Mouse (Mus musculus): ENCODE data around the gene Gm47289. TPM values are rescaled to one million over a fixed set of nuclear protein-coding genes. Genes with fewer than 3 reads are reported as not detected.

Gene Gm47289
- polyA plus RNA-seq, 1 experiment from 2014 or later: not detected

- no peak overlapping the region for H3K4me2 ChIP-seq (ENCODE audit: low read depth, low read length)
- DNase-seq (ENCODE audit: low spot score) (no peak), ATAC-seq (ENCODE audit: low read depth) (no peak)
- no peaks in the 10 kb centered on the region for H3K4me1 ChIP-seq (ENCODE audit: control insufficient read depth, insufficient read depth, low read length)
- no peaks in the 10 kb centered on the region for H3K36me3 ChIP-seq (ENCODE audit: control insufficient read depth, insufficient read depth, low read length)
- no peaks in the 10 kb centered on the region for H3K9me3 ChIP-seq (ENCODE audit: control insufficient read depth, low read length)
- H3K4me3 ChIP-seq (ENCODE audit: low read depth, low read length): no peak overlapping the region
- no peak overlapping the region for H3K9ac ChIP-seq (ENCODE audit: low read depth, low read length)
- 57% methylated on average over 5 of the region's 5 CpGs for WGBS
- H3K27me3 ChIP-seq (replicated peaks; ENCODE audit: control insufficient read depth, insufficient read depth, low read length): no peaks in the 10 kb centered on the region
- H3K27ac ChIP-seq (replicated peaks; ENCODE audit: low read depth, low read length): no peak overlapping the region
These were observed 28.3 kb upstream of the Gm47289 start for GRCm38 (mm10) chr9:119130692-119131091.

- Histone ChIP-seq H3K4me2 (ENCODE audit: low read depth, low read length) (no peak overlapping the region), H3K9me3 (ENCODE audit: control insufficient read depth, low read length) (no peaks in the 10 kb centered on the region), H3K4me1 (ENCODE audit: control insufficient read depth, insufficient read depth, low read length) (no peaks in the 10 kb centered on the region), H3K4me3 (ENCODE audit: low read depth, low read length) (no peak overlapping the region), H3K27ac (replicated peaks; ENCODE audit: low read depth, low read length) (no peak overlapping the region), H3K27me3 (replicated peaks; ENCODE audit: control insufficient read depth, insufficient read depth, low read length) (no peaks in the 10 kb centered on the region), H3K9ac (ENCODE audit: low read depth, low read length) (no peak overlapping the region), H3K36me3 (ENCODE audit: control insufficient read depth, insufficient read depth, low read length) (no peaks in the 10 kb centered on the region)
- ATAC-seq (ENCODE audit: low read depth) (no peak), DNase-seq (ENCODE audit: low spot score) (no peak)
- WGBS: 64% methylated on average over 2 of the region's 2 CpGs
These were observed 20.1 kb upstream of the Gm47289 start for GRCm38 (mm10) chr9:119138836-119139235.

- Histone ChIP-seq H3K36me3 (ENCODE audit: control insufficient read depth, insufficient read depth, low read length) (no peaks in the 10 kb centered on the region), H3K27ac (replicated peaks; ENCODE audit: low read depth, low read length) (no peak overlapping the region), H3K4me3 (ENCODE audit: low read depth, low read length) (no peak overlapping the region), H3K9ac (ENCODE audit: low read depth, low read length) (no peak overlapping the region), H3K9me3 (ENCODE audit: control insufficient read depth, low read length) (no peaks in the 10 kb centered on the region), H3K27me3 (replicated peaks; ENCODE audit: control insufficient read depth, insufficient read depth, low read length) (no peaks in the 10 kb centered on the region), H3K4me2 (ENCODE audit: low read depth, low read length) (no peak overlapping the region), H3K4me1 (ENCODE audit: control insufficient read depth, insufficient read depth, low read length) (no peaks in the 10 kb centered on the region)
- DNase-seq (ENCODE audit: low spot score): no peak
- 81% methylated on average over 5 of the region's 5 CpGs for WGBS
- ATAC-seq (ENCODE audit: low read depth): no peak
These were observed 16.9 kb upstream of the Gm47289 start for GRCm38 (mm10) chr9:119142066-119142465.

- H3K27me3 ChIP-seq (replicated peaks; ENCODE audit: control insufficient read depth, insufficient read depth, low read length): no peaks in the 10 kb centered on the region
- H3K4me1 ChIP-seq (ENCODE audit: control insufficient read depth, insufficient read depth, low read length): no peaks in the 10 kb centered on the region
- H3K27ac ChIP-seq (replicated peaks; ENCODE audit: low read depth, low read length): no peak overlapping the region
- ATAC-seq (ENCODE audit: low read depth) (no peak), DNase-seq (ENCODE audit: low spot score) (no peak)
- WGBS: 73% methylated on average over 9 of the region's 9 CpGs
- H3K4me2 ChIP-seq (ENCODE audit: low read depth, low read length): no peak overlapping the region
- H3K36me3 ChIP-seq (ENCODE audit: control insufficient read depth, insufficient read depth, low read length): no peaks in the 10 kb centered on the region
- no peak overlapping the region for H3K4me3 ChIP-seq (ENCODE audit: low read depth, low read length)
- no peaks in the 10 kb centered on the region for H3K9me3 ChIP-seq (ENCODE audit: control insufficient read depth, low read length)
- H3K9ac ChIP-seq (ENCODE audit: low read depth, low read length): no peak overlapping the region
These were observed 15.6 kb upstream of the Gm47289 start for GRCm38 (mm10) chr9:119143372-119143771.

- no peak for ATAC-seq (ENCODE audit: low read depth)
These were observed 14.3 kb upstream of the Gm47289 start for GRCm38 (mm10) chr9:119144696-119145095.

GRCm38 (mm10) chr9:119145137-119145536 lies 13.8 kb upstream of the Gm47289 start:
- Histone ChIP-seq H3K27me3 (replicated peaks; ENCODE audit: control insufficient read depth, insufficient read depth, low read length) (no peaks in the 10 kb centered on the region), H3K4me1 (ENCODE audit: control insufficient read depth, insufficient read depth, low read length) (no peaks in the 10 kb centered on the region), H3K9me3 (ENCODE audit: control insufficient read depth, low read length) (no peaks in the 10 kb centered on the region), H3K4me3 (ENCODE audit: low read depth, low read length) (no peak overlapping the region), H3K9ac (ENCODE audit: low read depth, low read length) (no peak overlapping the region), H3K27ac (replicated peaks; ENCODE audit: low read depth, low read length) (no peak overlapping the region), H3K36me3 (ENCODE audit: control insufficient read depth, insufficient read depth, low read length) (no peaks in the 10 kb centered on the region), H3K4me2 (ENCODE audit: low read depth, low read length) (no peak overlapping the region)
- ATAC-seq (ENCODE audit: low read depth) (no peak), DNase-seq (ENCODE audit: low spot score) (no peak)
- WGBS: 55% methylated on average over 10 of the region's 10 CpGs

More at GRCm38 (mm10) chr9:119144696-119145095, 14.3 kb upstream of the Gm47289 start:
- Histone ChIP-seq H3K4me1 (ENCODE audit: control insufficient read depth, insufficient read depth, low read length) (no peaks in the 10 kb centered on the region), H3K27me3 (replicated peaks; ENCODE audit: control insufficient read depth, insufficient read depth, low read length) (no peaks in the 10 kb centered on the region), H3K36me3 (ENCODE audit: control insufficient read depth, insufficient read depth, low read length) (no peaks in the 10 kb centered on the region), H3K4me3 (ENCODE audit: low read depth, low read length) (no peak overlapping the region), H3K9me3 (ENCODE audit: control insufficient read depth, low read length) (no peaks in the 10 kb centered on the region), H3K9ac (ENCODE audit: low read depth, low read length) (no peak overlapping the region), H3K4me2 (ENCODE audit: low read depth, low read length) (no peak overlapping the region), H3K27ac (replicated peaks; ENCODE audit: low read depth, low read length) (no peak overlapping the region)
- no peak for DNase-seq (ENCODE audit: low spot score)
- 82% methylated on average over 8 of the region's 8 CpGs for WGBS

GRCm38 (mm10) chr9:119145638-119146037 lies 13.3 kb upstream of the Gm47289 start:
- no peak overlapping the region for H3K4me2 ChIP-seq (ENCODE audit: low read depth, low read length)
- no peak overlapping the region for H3K9ac ChIP-seq (ENCODE audit: low read depth, low read length)
- no peaks in the 10 kb centered on the region for H3K27me3 ChIP-seq (replicated peaks; ENCODE audit: control insufficient read depth, insufficient read depth, low read length)
- H3K4me1 ChIP-seq (ENCODE audit: control insufficient read depth, insufficient read depth, low read length): no peaks in the 10 kb centered on the region
- no peak for DNase-seq (ENCODE audit: low spot score)
- H3K27ac ChIP-seq (replicated peaks; ENCODE audit: low read depth, low read length): no peak overlapping the region
- ATAC-seq (ENCODE audit: low read depth): no peak
- no peaks in the 10 kb centered on the region for H3K36me3 ChIP-seq (ENCODE audit: control insufficient read depth, insufficient read depth, low read length)
- 60% methylated on average over 6 of the region's 6 CpGs for WGBS
- H3K4me3 ChIP-seq (ENCODE audit: low read depth, low read length): no peak overlapping the region
- no peaks in the 10 kb centered on the region for H3K9me3 ChIP-seq (ENCODE audit: control insufficient read depth, low read length)

GRCm38 (mm10) chr9:119146098-119146770 lies 12.7 kb upstream of the Gm47289 start:
- no peak overlapping the region for H3K4me3 ChIP-seq (ENCODE audit: low read depth, low read length)
- DNase-seq (ENCODE audit: low spot score) (no peak), ATAC-seq (ENCODE audit: low read depth) (no peak; the same call in 1 of the 2 replicates)
- H3K36me3 ChIP-seq (ENCODE audit: control insufficient read depth, insufficient read depth, low read length): no peaks in the 10 kb centered on the region
- no peaks in the 10 kb centered on the region for H3K4me1 ChIP-seq (ENCODE audit: control insufficient read depth, insufficient read depth, low read length)
- no peaks in the 10 kb centered on the region for H3K27me3 ChIP-seq (replicated peaks; ENCODE audit: control insufficient read depth, insufficient read depth, low read length)
- H3K4me2 ChIP-seq (ENCODE audit: low read depth, low read length): no peak overlapping the region
- no peaks in the 10 kb centered on the region for H3K9me3 ChIP-seq (ENCODE audit: control insufficient read depth, low read length)
- no peak overlapping the region for H3K9ac ChIP-seq (ENCODE audit: low read depth, low read length)
- H3K27ac ChIP-seq (replicated peaks; ENCODE audit: low read depth, low read length): no peak overlapping the region
- 71% methylated on average over 13 of the region's 13 CpGs for WGBS

- Histone ChIP-seq H3K27ac (replicated peaks; ENCODE audit: low read depth, low read length) (no peak overlapping the region), H3K9me3 (ENCODE audit: control insufficient read depth, low read length) (no peaks in the 10 kb centered on the region), H3K27me3 (replicated peaks; ENCODE audit: control insufficient read depth, insufficient read depth, low read length) (no peaks in the 10 kb centered on the region), H3K4me3 (ENCODE audit: low read depth, low read length) (no peak overlapping the region), H3K4me1 (ENCODE audit: control insufficient read depth, insufficient read depth, low read length) (no peaks in the 10 kb centered on the region), H3K9ac (ENCODE audit: low read depth, low read length) (no peak overlapping the region), H3K36me3 (ENCODE audit: control insufficient read depth, insufficient read depth, low read length) (no peaks in the 10 kb centered on the region), H3K4me2 (ENCODE audit: low read depth, low read length) (no peak overlapping the region)
- WGBS: 16% methylated on average over 5 of the region's 5 CpGs
- peak; percentile 86 for DNase-seq (ENCODE audit: low spot score)
- no peak for ATAC-seq (ENCODE audit: low read depth)
These were observed 9.4 kb upstream of the Gm47289 start for GRCm38 (mm10) chr9:119149601-119150000.
